ENCODE assay signal across 8 mouse cellular contexts in genomic region chr1:164456731-164457130, GRCm38 (mm10). TPM values are rescaled to one million over a fixed set of nuclear protein-coding genes. Genes with fewer than 3 reads are reported as not detected.
DNase-seq lines count a peak whose midpoint lies in the region; ATAC-seq and TF ChIP-seq lines count a peak whose summit lies in the region.

No protein-coding gene starts in this region.

- H3K9ac ChIP-seq in hindbrain, embryonic 13.5 days = peak overlapping the region; percentile 91
- H3K9ac ChIP-seq in midbrain, embryonic 16.5 days (ENCODE audit: low read depth, low read length) = peak overlapping the region; percentile 90

- 0 out of 2 replicates have a peak, but pooled peaks cover 7% of the 10 kb centered on the region for H3K27me3 ChIP-seq in hindbrain, embryonic 13.5 days
- H3K27me3 ChIP-seq in midbrain, embryonic 16.5 days (ENCODE audit: control insufficient read depth, insufficient read depth, low read depth, low read length) = no peaks in the 10 kb centered on the region

- 4% methylated on average over 8 of the region's 8 CpGs for WGBS in hindbrain, embryonic 13.5 days
- WGBS in midbrain, embryonic 16.5 days = 1% methylated on average over 8 of the region's 8 CpGs

- H3K36me3 ChIP-seq in hindbrain, embryonic 13.5 days = peaks cover 15% of the 10 kb centered on the region
- no peaks in the 10 kb centered on the region for H3K36me3 ChIP-seq in midbrain, embryonic 16.5 days (ENCODE audit: control insufficient read depth, insufficient read depth, low read length)

- TF ChIP-seq CTCF in gastrocnemius, adult 2 months (IDR thresholded peaks at IDR 0.05) = no peak

- no peak for DNase-seq in gastrocnemius, adult 2 months
- no peak for DNase-seq in gastrocnemius, postnatal 25 days
- DNase-seq in right cerebral cortex, postnatal 10 days (ENCODE audit: low spot score in 2 of 2) = peak; percentile 63 to 76
- DNase-seq in right cerebral cortex, postnatal 14 days = no peak
- no peak for DNase-seq in spleen, adult 18-20 months

- no peaks in the 10 kb centered on the region for H3K9me3 ChIP-seq in hindbrain, embryonic 13.5 days
- no peaks in the 10 kb centered on the region for H3K9me3 ChIP-seq in midbrain, embryonic 16.5 days (replicated peaks; ENCODE audit: control insufficient read depth, low read length, poor library complexity, severe bottlenecking)

- intact Hi-C loops in gastrocnemius, adult 2 months (cut with DNase I) = loop anchor here (5.0 kb wide), 1 partner anchor 311 kb away; no protein-coding TSS in a partner anchor

- H3K27ac ChIP-seq in gastrocnemius, adult 2 months = peak overlapping the region; percentile 92
- H3K27ac ChIP-seq in hindbrain, embryonic 13.5 days = peak overlapping the region; percentile 97
- H3K27ac ChIP-seq in midbrain, embryonic 16.5 days (ENCODE audit: low read length) = peak overlapping the region; percentile 97

- no peak for ATAC-seq in hindbrain, embryonic 13.5 days (ENCODE audit: low FRiP score)
- ATAC-seq in midbrain, embryonic 16.5 days = no peak
- no peak for ATAC-seq in megakaryocyte progenitor cell, adult 5-6 weeks (replicated peaks; ENCODE audit: poor library complexity)

- peak overlapping the region; percentile 88 for H3K4me3 ChIP-seq in gastrocnemius, adult 2 months
- H3K4me3 ChIP-seq in hindbrain, embryonic 13.5 days = peak overlapping the region; percentile 78
- H3K4me3 ChIP-seq in midbrain, embryonic 16.5 days (ENCODE audit: low read depth, low read length) = peak overlapping the region; percentile 64

- peak overlapping the region; percentile 73 for H3K4me2 ChIP-seq in hindbrain, embryonic 13.5 days
- peak overlapping the region; percentile 57 for H3K4me2 ChIP-seq in midbrain, embryonic 16.5 days (ENCODE audit: low read length)

- H3K4me1 ChIP-seq in hindbrain, embryonic 13.5 days (replicated peaks) = peaks cover 65% of the 10 kb centered on the region
- H3K4me1 ChIP-seq in midbrain, embryonic 16.5 days (ENCODE audit: control insufficient read depth, insufficient read depth, low read length) = peaks cover 30% of the 10 kb centered on the region

RNA-seq across cellular contexts. Expression of gene Atp1b1, which starts 1.4 kb away (rescaled TPM):
- 100 to 1,000 TPM; 115 to 262 TPM for total RNA-seq in gastrocnemius, adult 2 months (2021)
- 100 to 1,000 TPM; 178 to 308 TPM for total RNA-seq in gastrocnemius, postnatal 25 days (2021)
- 129 and 131 TPM in 2 replicates for polyA plus RNA-seq in hindbrain, embryonic 13.5 days (2015; fragmentation: Nextera tagmentation; extraction: Ambion mirVana)
- polyA plus RNA-seq in midbrain, embryonic 16.5 days (2015; fragmentation: Nextera tagmentation; extraction: Ambion mirVana) = 238 and 311 TPM in 2 replicates
- total RNA-seq in megakaryocyte progenitor cell, adult 5-6 weeks (2015) = 10.5 and 11.8 TPM in 2 replicates
- total RNA-seq in megakaryocyte progenitor cell, adult 5-6 weeks (2017) = 7.9 and 15.2 TPM in 2 replicates

Comparison
In these comparisons a context has a peak if more than half of its experiments do, and no peak if none do; other contexts are left out.
1. DNase-seq: peak in right cerebral cortex, postnatal 10 days (2 of 2); none in gastrocnemius, adult 2 months (single experiment), gastrocnemius, postnatal 25 days (single experiment), right cerebral cortex, postnatal 14 days (single experiment) and spleen, adult 18-20 months (0 of 2).
2. RNA of gene Atp1b1, which starts 1.4 kb away (total RNA-seq): 178 to 308 TPM in gastrocnemius, postnatal 25 days and 115 to 262 TPM in gastrocnemius, adult 2 months; 7.9 to 15.2 TPM in megakaryocyte progenitor cell, adult 5-6 weeks; every median in the first group is over 4 times any median in the second.
3. Peak in every context shown above with its lines, with median percentiles within 50 percentile points of each other: H3K27ac ChIP-seq and H3K4me3 ChIP-seq.